Mouse (Mus musculus): ENCODE measurements around the gene Ndufa11. TPM values are rescaled to one million over a fixed set of nuclear protein-coding genes. Genes with fewer than 3 reads are reported as not detected.
A peak's percentile ranks its signal among the peaks of the same experiment; 100 is the strongest.

The Ndufa11 gene
- total RNA-seq, 2 experiments from 2014 or later, result 913 to 934 TPM

DNA sequence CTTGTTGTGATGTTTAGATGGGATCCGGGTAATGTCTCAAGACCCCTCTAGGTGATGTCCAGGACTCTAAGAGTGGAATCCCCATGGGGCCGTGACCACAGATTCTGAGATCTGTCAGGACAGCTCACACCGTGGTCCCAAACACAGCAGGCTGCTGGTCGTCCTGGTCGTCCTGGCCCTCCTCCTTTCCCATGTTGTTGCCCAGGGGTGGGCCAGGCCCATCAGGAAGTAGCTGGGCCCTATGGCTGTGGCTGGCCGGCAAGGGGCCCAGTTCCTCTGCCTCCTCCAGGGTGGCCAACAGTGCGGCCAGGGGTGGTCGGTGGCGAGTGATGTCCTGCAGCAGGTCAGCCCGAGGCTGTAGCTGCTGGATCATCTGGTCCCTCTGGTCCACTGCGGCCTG is 2.2 kb upstream of the Ndufa11 start:
- intact Hi-C loops (cut with DNase I), result no loop called here

DNA sequence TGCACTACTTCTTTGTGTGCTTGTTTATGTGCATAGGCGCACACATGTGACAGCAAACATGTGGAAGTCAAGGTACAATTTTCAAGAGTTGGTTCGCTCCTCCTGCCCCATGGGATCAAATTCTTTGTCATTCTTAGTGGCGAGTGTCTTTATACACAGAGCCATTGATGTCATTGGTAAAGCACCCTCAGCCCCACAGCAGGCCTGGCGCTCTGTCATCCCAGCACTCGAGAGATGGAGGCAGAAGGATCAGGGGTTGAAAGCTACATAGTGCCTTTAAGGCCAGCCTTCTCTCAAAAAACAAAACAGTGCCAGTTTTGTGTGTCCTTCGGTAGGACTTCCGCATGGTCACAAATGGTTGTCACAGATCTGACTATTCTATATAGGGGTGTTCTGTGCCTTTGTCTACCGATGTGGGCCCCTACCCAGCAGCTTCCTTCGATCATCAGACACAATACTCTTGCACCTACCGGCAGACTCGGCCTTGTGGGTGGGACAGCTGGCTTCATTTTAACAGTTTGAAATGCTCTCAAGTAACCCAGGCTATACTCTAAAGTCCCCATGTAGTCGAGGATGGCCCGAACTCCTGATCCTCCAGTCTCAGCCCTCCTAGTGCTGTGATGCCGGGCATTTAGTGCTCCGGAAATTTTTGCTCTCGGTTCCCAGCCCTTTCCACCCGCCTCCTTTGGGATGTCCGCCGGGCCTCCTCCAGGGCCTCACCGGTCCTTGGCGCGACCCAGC is 1.5 kb upstream of the Ndufa11 start:
- intact Hi-C loops (cut with DNase I), result no loop called here
- no peak for DNase-seq (ENCODE audit: low spot score)

More for the DNA sequence above, 2.2 kb upstream of the Ndufa11 start:
- no peak for DNase-seq (ENCODE audit: low spot score)

DNA sequence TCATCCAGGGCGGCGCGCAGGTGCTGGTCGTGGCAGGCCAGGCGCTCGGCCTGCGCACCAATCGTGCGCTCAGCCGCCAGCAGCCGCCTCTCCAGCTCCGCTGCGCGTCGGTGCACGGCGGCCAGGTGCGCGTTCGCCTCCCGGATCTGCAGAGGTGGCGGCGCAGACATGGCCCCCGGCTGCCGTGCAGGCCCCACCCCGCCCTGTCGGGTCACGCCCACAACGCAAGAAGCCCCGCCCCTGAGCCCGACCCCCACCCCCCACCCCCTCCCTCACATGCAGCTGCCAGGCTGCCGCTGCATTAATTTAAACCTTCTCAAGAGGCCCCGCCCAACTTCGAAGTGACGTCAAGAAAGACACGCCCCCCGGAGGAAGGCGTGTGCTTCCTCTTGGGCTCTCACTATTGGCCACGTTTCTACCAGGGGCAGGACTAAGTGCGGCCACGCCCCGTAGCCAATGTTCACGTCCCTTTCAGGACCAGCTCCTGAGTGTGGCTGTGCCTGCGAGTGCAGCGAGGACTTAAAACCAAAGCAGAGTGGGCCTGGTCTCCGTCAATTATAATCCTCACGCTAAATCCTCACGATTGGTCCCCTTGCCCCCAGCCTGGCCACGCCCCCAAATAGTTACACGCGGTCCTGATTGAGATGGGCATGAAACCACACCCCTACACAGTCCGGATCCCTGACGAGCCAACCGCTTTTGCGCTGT is 758 bp upstream of the Ndufa11 start:
- intact Hi-C loops (cut with DNase I), result no loop called here

DNA sequence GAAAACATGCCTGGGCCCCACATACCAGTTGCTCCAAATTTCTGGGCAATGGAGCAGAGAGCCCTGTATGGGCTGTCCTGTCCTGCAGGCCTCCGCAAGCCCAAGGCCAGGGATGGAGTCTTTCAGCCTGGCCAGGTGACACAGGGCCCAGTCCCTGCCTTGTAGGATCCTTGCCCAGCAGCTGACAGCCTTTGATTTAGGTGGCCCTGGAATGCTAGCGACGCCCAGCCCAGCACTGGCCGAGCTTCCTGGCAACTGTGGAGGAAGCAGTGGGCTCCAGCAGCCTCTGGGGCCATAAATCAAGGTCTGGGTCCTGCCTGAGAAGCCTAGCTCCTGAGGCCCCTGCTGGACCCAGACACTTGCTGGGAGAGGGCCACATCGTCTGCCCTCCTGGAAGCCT is 4.9 kb downstream of the Ndufa11 start:
- DNase-seq (ENCODE audit: low spot score), result no peak
- intact Hi-C loops (cut with DNase I), result no loop called here

More for the DNA sequence above, 758 bp upstream of the Ndufa11 start:
- peak; percentile 95 for DNase-seq (ENCODE audit: low spot score)

DNA sequence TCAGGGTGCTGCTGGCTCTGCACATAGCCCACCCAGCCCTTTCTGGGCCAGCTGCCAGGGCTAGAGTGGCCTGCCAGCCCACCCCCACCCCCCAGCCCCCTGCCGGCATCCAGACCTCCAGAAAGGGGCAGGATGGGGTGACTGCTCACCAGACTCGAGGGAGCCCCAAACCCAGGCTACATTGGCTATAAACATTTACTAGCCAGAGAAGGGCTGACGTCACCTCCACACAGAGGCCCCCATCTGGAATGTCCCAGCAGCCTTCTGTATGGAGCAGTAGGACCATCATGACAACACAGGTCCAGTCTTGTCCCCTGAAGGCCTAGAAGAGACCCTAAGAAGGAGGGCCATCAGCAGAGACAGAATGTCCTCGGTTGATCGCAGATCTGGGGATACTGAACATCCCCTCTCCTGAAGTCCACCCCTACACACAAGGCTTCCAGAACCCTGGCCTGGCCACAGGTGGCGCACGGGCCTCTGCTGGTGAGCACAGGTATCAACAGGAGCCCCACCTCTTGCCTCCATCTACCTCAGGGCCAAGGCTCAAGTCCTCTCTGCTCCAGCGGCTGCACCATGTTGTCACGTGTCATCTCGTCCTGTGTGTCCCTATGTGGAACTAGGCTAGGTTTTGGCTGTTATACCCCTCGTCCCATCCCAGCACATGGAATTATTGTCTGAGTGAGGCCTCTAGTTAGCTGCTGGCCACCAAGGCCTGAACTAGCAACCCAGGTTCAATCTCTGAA is 6.0 kb downstream of the Ndufa11 start:
- DNase-seq (ENCODE audit: low spot score), result no peak
- intact Hi-C loops (cut with DNase I), result no loop called here

DNA sequence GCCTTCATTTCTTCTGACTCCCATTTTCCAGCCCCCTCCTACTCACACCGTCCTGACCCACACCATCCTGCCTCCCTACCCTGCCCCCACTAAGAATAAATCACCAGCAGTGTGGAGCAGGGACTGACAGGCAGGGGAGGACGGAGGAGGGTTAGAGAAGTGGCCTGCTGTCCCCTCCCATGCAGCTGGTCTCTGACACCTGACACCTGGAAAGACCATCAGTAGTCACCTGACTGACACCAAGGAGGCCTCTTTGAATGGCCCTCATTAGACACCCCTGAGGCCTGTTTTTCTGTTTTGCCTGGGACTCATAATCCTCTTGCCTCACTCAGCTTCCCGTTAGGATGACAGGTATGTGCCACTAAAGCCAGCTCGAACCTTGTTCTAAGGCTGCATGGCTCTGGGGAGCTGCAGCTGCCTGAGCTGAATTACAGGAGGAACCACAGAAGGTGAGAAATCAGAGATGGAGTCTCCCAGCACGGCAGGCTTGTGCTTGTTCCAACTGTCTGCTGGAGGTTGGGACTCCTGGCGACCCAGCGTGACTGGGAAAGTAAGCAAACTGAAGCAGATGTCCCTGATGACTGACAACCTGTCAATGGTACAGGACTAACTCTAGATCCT is 9.6 kb downstream of the Ndufa11 start:
- no peak for DNase-seq (ENCODE audit: low spot score)
- intact Hi-C loops (cut with DNase I), result no loop called here

DNA sequence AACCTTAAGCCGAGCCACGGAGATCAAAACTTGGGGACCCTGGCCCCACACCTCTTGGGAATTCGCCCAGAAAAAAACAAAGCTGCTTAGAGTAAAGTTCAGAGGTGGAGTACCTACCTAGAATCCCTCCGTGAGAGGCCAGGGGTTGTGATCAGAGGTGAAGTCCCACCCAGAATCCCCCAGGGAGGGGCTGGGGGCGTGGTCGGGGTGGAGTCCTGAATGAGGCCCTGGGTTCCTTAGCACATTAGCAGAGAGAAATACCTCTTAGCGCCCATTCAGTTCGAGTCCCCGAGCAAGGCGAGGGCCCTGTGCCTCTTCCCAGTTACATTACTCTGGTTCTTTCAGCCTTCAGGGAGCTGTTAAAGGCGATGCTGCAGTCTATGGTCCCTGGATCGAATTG is 10.1 kb downstream of the Ndufa11 start:
- DNase-seq (ENCODE audit: low spot score), result no peak
- intact Hi-C loops (cut with DNase I), result no loop called here

DNA sequence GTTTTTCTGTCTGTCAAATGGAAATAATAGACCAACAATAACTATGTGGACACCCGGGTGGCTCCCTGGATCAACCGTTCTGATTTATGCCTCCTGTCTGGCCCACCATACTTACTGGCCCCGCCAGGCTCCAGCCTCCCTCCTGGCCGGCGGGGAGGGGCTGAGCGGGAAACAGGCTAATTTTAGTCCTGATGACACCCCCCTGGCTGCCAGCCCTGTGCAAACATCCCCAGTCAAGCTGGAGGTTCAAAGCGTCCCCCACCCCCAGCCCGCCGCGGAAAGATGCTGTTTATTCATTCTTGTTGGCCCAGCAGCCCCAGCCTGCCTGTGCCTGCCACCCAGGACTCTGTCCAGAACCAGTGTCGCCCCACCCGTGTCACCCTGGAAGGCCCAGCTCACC is 10.6 kb downstream of the Ndufa11 start:
- intact Hi-C loops (cut with DNase I), result no loop called here
- no peak for DNase-seq (ENCODE audit: low spot score)

DNA sequence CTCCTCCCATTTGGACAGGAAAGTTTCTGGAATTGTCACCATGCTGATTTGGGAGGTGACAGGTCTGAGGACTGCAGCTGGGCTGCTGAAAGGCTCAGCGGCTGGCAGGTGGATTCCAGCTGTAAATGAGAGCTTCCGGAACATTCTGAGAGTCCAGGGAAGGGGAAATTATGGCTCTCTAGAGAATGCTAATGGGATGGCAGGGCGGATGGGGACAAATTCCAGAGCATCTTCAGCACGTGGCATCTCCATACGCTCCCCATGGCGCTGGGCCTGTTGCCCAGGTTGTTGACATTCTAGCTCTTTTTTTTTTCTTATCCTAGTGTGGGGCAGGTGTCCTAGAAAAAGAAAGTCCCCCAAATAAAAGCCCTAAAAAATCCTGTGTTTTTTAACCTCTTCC is 11.6 kb downstream of the Ndufa11 start:
- no peak for DNase-seq (ENCODE audit: low spot score)
- intact Hi-C loops (cut with DNase I), result no loop called here

DNA sequence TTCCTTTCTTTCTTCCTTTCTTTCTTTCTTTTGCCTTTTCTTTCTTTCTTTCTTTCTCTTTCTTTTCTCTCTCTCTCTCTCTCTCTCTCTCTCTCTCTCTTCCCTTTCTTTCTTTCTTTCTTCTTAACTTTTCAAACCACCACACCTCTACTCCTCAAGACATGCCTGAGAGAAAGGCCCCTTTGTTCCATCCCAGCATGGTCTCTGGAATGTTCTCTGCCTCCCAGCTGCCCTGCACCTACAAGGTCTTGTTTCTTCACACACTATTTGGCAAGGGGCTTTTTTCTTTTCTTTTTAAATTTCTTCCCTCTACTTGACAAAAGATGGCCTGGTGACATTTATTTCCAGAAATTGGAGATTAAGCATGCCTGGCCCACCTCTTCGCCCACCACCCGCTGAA is 12.1 kb downstream of the Ndufa11 start:
- no peak for DNase-seq (ENCODE audit: low spot score)
- intact Hi-C loops (cut with DNase I), result no loop called here

DNA sequence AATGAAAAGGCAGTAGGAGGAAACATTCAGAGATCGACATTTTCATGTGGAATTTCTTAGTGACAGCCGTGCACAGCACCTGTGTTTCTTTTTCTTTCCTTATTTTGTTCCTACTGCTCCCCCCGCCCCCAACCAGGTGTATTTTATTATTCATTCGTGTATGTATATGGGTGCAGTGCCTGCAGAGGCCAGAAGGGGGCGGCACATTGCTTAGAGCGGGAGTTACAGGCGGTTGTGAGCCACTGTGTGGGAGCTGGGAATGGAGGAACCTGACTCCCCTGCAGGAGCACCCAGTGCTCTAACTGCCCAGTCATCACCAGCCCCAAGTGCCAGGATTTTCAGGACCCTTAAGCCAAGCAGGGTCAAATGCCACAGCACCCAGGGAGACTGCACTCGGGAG is 19.0 kb downstream of the Ndufa11 start:
- intact Hi-C loops (cut with DNase I), result no loop called here
- DNase-seq (ENCODE audit: low spot score), result no peak

DNA sequence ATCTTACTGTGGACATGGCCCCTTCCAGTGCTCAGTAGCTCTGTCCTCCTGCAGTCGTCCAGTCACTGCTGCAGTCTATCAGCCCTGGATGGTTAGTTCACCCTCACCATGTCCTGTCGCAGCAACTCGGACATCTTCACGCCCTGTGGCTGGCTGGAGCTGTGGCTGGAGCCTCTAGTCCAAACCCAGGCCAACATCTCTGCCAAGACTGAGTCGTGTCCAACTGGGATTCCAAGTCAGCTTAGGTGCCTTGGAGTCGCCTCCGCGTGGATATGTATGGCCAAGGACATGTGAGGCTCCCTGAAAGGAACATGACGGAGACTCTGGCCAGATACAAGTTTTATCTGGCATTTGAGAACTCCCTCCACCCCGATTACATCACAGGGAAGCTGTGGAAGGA is 20.7 kb downstream of the Ndufa11 start:
- DNase-seq (ENCODE audit: low spot score), result no peak
- intact Hi-C loops (cut with DNase I), result no loop called here

DNA sequence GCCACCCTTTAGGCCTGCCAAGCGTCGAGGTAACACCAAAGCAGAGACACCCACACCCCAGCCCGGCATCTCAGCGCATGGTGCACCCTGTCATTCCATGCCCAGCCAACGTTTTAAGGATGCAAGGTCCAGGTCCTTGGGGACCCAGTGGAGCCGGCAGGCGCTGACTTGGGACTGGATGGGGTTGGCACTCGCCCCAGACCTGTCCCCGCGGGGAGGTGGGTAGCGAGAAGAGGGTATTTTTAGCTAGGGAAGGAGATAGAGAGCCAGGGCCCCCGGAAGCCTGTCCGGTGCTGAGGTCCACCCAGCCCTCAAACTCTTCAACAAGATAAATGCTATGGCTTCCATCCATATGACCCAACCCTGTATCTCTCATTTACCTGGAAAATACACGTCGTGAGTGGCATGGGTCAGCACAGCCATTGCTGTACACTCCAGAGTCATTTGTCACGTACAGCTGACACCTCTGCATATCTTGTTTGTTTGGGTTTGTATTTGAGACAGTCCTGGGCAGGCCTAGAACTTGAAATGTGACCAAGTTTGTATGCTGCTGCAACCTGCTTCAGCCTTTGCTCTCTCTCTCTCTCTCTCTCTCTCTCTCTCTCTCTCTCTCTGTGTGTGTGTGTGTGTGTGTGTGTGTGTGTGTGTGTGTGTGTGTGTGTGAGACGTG is 22.7 kb downstream of the Ndufa11 start:
- intact Hi-C loops (cut with DNase I), result no loop called here
- no peak for DNase-seq (ENCODE audit: low spot score)

DNA sequence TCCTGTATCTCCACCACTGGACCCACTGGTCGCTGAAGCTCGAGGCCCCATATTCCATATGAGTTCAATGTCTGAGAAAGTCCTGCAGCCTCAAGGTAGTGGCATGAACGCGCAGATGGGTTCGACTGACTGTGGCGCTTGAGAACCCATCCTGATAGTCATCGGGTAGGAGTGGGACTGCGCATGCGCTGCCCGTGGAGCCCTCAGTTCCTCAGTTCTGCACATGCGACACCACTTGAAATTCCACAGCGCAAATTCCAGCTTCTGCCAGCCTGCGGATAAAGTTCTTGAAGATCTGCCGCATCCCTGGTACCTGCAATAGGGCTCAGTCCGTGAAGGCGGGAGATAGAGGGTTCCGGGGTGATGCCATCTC is 23.2 kb downstream of the Ndufa11 start:
- intact Hi-C loops (cut with DNase I), result no loop called here
- no peak for DNase-seq (ENCODE audit: low spot score)

DNA sequence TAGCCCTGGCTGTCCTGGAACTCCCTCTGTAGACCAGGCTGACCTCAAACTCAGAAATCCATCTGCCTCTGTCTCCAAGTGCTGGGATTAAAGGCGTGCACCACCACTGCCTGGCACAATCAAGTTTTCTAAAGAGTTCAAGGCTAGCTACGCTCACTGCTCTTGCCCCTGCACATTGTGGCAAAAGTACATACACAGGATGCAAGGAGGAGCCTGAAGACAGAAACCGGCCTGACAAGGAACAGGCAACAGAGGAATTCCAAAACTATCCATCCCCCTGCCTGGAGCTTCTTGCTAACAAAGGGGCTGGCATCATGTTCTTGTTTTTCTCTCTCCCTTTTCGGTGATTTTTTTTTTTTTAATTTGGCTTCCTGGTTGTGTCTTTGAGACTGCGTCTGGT is 26.6 kb downstream of the Ndufa11 start:
- intact Hi-C loops (cut with DNase I), result no loop called here
- no peak for DNase-seq (ENCODE audit: low spot score)

DNA sequence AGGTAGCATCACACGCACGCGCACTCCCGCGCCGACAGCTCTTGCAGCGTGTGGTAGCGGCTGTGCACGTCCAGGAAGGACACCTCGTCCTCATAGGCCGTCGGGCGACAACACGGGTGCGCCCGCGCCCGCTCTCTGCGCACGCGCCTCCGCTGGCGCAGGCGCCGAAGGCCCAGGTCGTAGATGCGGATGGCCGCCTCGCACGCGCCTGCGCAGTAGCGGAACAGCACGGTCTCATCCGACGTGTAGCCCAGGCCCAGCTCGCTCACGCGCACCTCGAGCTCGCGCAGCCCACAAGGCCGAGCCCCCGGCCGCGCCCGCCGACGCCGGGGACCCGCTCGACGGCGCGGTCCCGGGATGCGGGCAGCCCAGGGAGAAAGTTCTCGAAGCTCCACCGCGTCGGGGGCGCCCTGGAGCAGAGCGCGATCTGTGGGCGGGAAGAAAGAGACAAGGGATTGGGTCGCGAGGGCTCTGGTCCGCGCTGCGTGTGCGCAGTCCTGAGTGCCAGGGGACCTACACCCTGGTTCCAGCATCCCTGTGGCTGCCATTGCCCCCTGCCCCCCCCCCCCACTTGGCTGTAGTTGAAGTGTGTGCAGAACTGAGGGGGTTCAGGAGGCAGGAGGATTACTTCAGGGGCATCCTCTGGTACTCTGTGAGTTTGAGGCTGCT is 34.0 kb downstream of the Ndufa11 start:
- no peak for DNase-seq (ENCODE audit: low spot score)
- intact Hi-C loops (cut with DNase I), result no loop called here

DNA sequence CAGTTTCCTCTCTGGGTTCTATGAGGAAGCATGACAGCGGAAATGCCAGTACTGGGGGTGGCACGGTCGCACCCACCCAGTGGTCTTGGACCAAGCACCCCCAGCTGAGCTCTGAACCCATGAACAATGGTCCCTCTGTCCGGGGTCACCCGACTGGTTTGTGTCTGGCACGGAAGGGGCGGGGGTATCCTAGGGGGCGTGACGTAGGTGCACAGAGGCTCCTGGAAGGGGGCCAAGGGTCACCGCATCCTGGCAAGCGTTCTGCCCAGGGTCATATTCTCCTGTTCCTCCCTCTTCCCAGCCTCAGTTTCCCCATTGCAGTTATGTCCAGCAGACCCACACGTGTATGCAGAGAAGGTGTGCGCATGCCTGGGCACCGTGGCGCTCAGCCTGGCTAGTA is 35.9 kb downstream of the Ndufa11 start:
- intact Hi-C loops (cut with DNase I), result no loop called here
- DNase-seq (ENCODE audit: low spot score), result no peak

DNA sequence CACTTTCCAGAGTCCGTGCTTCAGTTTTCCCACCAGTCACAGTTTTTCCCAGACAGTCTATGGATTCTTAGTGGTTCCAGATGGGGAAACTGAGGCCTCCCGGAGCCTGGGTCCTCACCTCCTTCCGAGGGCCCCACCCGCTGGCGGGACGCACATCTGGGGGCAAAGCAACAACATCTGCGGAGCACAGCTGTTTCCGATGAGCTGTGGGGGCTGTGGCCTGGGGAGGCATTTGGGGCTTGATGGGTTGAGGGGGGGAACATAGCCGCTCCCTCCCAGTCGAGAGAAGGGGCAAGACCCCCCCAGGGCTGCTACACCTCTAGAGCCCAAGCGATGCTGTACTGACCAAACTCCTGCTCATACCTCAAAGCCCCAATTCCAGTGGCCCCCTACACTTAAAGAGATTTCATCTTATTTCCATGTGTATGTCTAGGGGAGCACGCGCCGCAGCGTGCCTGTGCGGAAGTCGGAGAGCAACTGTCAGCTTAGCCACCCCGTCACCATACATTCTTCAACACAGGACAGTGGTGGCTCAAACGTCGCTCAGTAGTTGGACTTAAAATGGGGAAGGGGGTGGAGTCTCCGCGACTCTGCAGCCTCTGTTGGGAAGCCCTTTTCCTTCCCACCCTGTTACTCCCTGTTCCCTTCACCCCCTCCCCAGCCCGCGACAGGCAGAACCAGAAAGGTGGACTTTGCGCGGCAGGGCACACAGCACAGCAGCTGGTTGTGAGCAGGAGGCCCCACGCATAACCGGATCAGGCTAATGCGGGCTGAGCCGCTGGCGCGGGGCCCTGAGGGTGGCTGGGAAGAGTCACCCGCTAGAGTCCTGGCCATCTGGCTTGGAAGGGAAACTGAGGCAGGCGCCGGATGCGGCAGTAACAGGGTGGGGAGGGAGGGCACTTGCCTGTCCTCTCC is 37.0 kb downstream of the Ndufa11 start:
- intact Hi-C loops (cut with DNase I), result no loop called here
- no peak for DNase-seq (ENCODE audit: low spot score)

Measured in heart, postnatal 25 days (tissue).